Mouse (Mus musculus) gastrocnemius, postnatal 14 days (tissue): ENCODE measurements at regions not wholly inside any gene's neighbourhood (a gene's known extent, or its start where the extent isn't known, plus 50 kb on each side); places are given as distances from the start of the nearest gene placed in this dataset.

Experiments
- DNase-seq: peaks from one replicate; pipeline ENCODE4 v3.0.0; 2021; ENCODE audit warnings: mixed read lengths
- intact Hi-C: fragments of 180-260 bp; cut with DNase I; formaldehyde crosslinking; loops from one replicate; pipeline ENCODE4 v1.15.1; 2025; ENCODE audit warnings: low total_unique reads

GRCm38 (mm10) chr5:100217178-100218035 lies 57.8 kb upstream of the Tmem150c start:
- intact Hi-C loops, result no loop called here

DNA sequence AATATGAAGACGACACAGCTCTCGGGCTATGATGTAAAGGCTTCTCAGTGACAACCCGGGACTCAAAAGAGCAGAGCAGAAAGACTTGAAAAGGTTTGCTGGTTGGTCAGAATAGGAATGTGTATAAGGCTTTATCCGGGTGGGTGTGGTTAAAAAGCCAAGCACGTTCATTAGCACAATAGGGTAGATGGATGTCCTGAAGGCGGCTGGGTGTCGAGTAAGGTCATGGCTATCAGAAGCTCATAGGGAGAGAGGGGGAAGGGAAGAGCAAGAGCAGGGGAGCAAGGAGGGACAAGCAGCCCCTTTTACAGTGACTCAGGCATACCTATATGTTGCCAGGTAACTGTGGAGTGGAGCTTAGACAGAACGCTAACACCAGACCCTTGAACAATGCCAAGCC lies 54.3 kb upstream of the Tmem150c start:
- no peak for DNase-seq
- intact Hi-C loops, result no loop called here

More at GRCm38 (mm10) chr5:100217178-100218035, 57.8 kb upstream of the Tmem150c start:
- DNase-seq, result no peak

DNA sequence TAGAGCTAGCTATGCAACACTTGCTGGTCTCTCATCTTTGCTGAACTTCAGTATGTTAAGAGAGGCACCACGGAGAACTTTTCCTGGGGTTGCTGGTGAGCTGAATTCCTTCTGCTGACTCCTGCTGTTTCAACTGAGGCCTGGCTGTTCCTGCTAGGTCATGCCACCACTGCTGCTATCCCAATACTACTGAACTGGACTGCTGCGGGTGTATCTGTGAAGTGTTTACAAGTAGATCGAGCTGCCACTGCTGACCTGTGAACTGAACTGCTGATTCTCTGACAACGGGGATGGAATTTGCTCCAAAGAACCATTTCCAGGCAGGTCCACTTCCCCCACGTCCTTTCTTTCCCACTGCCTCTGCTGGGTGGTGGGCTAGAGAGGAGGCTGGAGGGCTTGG lies 51.1 kb upstream of the Tmem150c start:
- intact Hi-C loops, result no loop called here
- DNase-seq, result no peak
